Mouse (Mus musculus) heart, postnatal 14 days (tissue): ENCODE data around the gene Prkce. TPM values are rescaled to one million over a fixed set of nuclear protein-coding genes. Genes with fewer than 3 reads are reported as not detected.

Experiments used
- DNase-seq, 2 experiments: peaks; one replicate each; pipeline ENCODE4 v3.0.0; 2021 to 2022
- intact Hi-C: fragments of 180-260 bp; cut with DNase I; formaldehyde crosslinking; loops from one replicate; pipeline ENCODE4 v1.15.1; 2025
- total RNA-seq, 2 experiments: library from RNA; stranded (reverse); gene quantifications; 2 replicates each; pipeline ENCODE4 v1.2.3; 2021

The Prkce gene
- total RNA-seq, 2 experiments from 2014 or later, result 28.7 to 29.1 TPM

- intact Hi-C loops, result no loop called here
- no peak for DNase-seq
Measured at GRCm38 (mm10) chr17:86323310-86323709, 155.7 kb downstream of the Prkce start.

- intact Hi-C loops, result no loop called here
- no peak for DNase-seq
Measured at GRCm38 (mm10) chr17:86323909-86324686, 156.5 kb downstream of the Prkce start.

DNA sequence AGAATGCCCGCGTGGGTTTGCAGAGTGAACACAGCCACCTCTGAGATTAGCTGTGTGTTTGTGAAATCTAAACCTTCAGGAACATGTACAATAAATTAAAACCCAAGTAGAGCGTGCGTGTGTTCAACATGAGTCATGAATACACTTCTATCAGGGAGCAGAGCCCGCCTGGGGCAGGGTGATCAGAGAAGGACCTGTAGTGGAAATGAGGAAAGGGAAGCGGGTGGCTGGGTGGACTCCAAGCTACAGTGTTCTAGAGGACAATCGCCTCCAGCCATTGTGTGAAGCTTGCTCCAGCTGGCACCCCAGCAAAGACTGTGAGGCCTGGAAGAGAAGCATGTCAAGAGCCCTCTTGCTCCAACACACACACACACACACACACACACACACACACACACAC lies 157.2 kb downstream of the Prkce start:
- DNase-seq, result peak; percentile 29 to 51
- intact Hi-C loops, result no loop called here

- intact Hi-C loops, result no loop called here
- DNase-seq, result no peak
Measured at GRCm38 (mm10) chr17:86325317-86325716, 157.7 kb downstream of the Prkce start.

- no peak for DNase-seq
- intact Hi-C loops, result no loop called here
Measured at GRCm38 (mm10) chr17:86327958-86328357, 160.4 kb downstream of the Prkce start.

DNA sequence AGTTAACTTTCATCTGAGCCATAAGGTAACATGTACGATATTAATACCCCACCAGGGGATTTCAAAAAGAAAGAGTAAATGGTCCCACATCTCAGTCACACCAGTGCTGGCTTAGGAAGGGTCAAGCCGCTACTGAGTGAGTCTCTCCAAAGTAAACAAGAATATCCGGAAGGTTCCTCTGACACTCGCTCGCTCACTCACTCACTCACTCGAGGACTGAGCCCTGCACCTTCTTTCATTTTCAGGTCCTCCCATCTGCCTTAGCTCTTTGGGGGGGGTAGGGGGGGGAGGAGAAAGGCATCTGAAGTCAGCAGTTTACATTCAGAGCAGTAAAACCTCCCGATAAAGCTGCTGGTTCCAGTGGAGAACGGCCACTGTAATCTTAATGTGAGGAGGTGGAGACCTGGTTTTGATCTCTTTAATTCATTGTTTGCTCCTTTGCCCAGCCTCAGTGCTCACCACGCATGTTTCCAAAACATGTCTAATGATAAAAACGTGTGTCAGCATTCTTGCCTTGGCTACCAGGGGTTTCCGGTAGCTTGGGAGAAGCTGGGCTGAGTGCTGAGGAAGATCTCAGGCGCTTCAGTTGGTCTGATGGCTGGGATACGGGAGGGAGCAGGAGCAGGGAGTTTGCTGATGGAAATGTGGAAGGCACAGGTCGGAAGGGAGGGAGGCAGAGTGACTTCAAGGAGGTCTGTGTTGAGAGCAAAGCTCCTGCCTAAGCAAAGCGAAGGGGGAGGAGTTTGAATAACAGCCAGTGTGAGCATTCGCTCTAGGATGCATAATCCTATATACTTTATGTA lies 161.9 kb downstream of the Prkce start:
- intact Hi-C loops, result no loop called here
- DNase-seq, result no peak

- no peak for DNase-seq
- intact Hi-C loops, result no loop called here
Measured at GRCm38 (mm10) chr17:86330076-86330955, 162.7 kb downstream of the Prkce start.

DNA sequence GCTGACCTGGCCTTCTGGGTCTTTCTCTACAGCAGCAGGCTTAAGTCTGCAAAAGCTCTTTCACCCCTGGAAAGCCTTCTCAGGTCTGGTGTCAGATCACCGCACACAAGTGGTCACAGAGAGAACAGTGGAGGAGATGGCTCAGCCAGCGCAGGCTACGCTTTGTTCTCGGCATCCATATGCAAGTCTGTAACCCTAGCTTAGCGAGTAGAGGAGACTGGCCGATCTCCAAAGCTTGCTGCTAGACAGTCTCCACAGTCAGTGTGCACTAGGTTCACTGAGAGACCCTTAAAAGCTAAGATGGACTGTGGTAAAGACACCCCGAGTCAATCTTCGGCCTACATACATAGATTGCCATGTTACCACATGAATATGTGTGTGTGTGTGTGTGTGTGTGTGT lies 164.2 kb downstream of the Prkce start:
- DNase-seq, result no peak
- intact Hi-C loops, result no loop called here

DNA sequence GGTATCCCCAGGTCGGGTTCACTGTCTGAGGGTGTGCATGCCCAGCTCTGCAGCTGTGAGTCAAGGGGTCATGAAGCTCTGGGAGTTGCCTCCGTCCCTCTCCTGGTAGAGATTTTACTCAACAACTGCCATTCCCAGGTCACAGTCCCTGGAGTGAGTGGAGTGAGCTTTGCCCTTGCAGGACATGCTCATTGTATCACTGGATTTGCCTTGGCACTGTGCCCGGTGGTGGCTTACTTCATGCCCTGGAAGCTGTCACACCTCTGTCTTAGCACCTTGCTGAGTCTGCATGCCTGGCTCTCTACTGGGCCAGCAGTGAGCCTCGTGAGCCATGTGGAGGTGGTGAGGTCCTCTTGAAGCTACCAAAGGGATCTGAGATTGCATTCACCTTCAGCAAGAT lies 167.4 kb downstream of the Prkce start:
- intact Hi-C loops, result no loop called here
- peak; percentile 71 to 73 for DNase-seq

DNA sequence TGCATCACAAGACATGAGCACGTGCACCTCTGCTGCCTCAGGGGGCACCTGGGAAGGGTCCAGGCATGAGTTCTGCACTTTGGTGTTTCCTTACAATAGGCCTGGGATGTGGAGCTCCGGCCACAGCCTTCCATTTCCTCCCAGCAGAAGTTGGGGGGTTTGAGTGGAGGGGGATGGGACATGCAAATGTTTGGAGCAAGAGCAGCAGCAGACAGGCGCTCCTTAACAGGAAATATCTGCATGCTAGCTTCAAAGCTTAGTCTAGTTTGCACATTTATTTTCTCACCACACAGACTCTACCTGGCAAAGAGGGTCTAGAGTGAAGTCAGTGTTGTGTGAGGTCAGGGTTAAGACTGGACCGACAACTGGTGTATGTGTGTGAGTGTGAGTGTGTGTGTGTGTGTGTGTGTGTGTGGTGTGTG lies 169.1 kb downstream of the Prkce start:
- DNase-seq, result no peak
- intact Hi-C loops, result no loop called here

- no peak for DNase-seq
- intact Hi-C loops, result no loop called here
Measured at GRCm38 (mm10) chr17:86337076-86337475, 169.5 kb downstream of the Prkce start.

DNA sequence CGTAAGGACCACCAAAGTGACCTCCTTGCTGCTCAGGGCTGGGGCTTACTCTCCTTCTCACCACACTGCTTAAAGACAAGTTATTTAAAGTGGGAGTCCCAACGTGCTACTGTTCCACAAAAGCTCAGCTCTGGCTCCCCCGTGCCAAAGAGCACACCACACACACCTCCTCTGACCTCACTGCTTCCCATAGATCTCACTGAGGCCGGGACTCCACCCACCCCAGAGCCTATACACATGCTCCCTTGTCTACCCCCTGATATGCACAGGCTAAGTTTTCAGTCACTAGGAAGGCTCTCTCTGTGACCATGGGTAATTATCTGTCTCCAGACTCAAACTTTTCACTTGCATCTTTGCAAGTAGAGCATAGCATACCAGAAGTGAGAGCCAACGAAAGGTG lies 170.7 kb downstream of the Prkce start:
- intact Hi-C loops, result no loop called here
- DNase-seq, result no peak

DNA sequence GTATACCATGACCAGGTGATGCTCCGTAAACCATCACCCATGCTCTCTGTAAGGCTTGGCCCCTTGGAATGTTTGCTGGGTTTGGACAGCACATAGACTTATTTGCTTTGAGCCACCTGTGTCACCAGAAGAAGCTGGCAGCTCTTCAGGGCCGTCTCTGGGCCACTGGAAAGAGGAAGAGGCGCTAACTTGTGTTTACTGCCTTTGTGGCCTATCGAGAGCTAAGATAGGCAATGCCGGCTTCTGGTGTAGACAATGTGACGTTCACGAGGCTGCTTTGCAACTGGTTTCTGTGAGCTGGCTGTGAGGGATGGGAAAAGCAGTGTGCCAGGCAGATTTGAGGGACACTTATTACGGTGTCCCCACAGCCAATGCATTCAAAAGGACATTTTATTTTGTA lies 176.4 kb downstream of the Prkce start:
- intact Hi-C loops, result no loop called here
- no peak for DNase-seq

DNA sequence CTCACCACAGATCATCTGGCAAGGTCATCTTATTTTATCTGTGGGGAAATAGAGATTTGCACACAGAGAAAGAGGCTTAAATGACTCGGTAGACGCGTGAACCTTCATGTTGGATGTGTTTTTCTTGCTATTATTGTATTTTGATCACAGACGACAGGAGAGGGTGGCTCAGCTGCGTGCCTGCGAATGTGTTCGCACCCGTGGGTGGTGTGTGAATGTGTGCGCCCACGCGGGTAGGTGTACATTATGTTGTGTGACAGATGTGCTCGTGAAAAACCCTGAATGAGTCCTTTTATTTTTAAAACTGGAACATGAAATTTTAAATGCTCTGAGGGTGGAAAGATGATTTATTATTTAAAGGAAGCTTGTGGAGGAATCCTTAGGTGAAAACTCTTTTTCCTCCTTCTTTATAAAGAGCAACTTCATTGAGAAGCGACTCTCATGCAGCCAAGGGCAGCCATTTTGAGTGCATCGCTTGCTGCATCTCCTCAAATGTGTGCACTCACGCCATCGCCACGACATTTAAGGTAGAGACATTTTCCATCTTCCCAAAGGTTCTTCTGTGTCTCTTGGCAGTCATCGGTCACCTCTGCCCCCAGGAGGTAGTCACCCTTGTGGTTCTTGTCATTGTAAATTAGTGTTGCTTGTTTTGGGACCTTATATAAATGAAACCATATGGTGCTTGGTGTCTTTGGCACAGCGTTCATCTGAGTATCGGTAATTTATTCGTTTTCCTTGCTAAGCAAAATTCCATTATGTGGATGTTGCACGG lies 177.8 kb downstream of the Prkce start:
- intact Hi-C loops, result no loop called here
- no peak for DNase-seq

DNA sequence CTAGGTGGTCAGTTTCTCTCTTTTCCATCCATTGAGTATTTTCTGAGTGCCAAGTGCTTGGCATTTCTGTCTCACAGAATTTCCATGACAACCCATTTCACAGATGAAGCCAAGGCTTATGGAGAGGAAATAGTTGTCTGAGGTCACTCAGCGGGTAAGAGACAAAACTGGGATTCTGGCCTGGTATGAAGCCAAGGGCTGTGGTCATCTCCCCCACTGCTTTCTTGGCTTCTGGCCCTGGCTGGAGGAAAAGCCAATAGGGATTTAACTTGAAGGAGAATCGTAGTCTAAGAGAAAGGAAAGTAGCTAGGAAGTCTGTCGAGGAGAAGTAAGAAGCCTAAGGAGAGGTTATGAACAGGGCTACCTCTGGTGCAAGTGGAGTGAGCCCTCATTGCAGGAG lies 182.7 kb downstream of the Prkce start:
- DNase-seq, result peak; percentile 74 to 84
- intact Hi-C loops, result loop anchor here (1.0 kb wide), 1 partner anchor 183 kb away; the partner anchor contains the start of gene Prkce

DNA sequence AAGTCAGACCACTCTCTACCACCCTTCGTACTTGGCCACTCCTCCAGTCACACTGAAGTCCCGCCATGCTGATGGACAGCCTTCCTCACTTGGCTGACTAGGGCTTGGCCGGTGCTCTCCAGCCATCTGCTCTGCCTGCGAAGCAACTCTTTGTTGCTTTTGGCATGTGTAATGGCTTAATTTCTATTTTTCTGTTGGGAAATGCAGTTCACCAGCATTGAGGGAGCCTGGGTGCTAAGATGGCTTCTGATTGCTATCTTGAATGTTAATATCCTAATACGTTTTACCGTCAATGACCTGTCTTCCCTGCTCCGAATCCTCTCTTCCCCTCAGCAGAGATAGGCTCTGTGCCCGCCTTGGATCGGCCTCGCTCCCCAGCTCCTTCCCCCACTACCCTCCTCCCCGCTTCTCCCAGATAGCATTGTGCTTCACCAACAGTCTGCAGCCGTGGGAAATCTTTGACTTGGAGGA lies 183.2 kb downstream of the Prkce start:
- intact Hi-C loops, result loop anchor here (1.0 kb wide), 1 partner anchor 184 kb away; the partner anchor contains the start of gene Prkce
- DNase-seq, result peak; percentile 63 to 75

DNA sequence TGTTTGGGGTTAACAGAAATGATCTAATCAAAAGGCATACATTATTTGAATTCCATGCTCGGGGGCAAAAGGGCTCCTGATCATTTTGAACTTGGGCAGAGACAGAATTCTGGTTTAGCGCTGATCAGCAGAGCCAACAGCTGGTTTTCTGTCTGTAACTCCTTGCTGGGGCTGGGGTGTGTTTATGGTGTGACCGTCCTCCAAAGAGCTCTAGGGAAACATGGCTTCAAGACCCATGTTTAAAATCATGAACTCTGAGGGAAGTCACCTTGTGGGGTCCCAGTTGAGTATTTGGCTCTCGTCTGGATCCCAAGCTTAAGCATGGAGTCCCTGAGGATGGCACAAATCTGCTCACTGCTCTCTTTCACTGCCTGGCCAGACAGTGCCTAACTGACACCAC lies 183.7 kb downstream of the Prkce start:
- intact Hi-C loops, result no loop called here
- DNase-seq, result no peak

DNA sequence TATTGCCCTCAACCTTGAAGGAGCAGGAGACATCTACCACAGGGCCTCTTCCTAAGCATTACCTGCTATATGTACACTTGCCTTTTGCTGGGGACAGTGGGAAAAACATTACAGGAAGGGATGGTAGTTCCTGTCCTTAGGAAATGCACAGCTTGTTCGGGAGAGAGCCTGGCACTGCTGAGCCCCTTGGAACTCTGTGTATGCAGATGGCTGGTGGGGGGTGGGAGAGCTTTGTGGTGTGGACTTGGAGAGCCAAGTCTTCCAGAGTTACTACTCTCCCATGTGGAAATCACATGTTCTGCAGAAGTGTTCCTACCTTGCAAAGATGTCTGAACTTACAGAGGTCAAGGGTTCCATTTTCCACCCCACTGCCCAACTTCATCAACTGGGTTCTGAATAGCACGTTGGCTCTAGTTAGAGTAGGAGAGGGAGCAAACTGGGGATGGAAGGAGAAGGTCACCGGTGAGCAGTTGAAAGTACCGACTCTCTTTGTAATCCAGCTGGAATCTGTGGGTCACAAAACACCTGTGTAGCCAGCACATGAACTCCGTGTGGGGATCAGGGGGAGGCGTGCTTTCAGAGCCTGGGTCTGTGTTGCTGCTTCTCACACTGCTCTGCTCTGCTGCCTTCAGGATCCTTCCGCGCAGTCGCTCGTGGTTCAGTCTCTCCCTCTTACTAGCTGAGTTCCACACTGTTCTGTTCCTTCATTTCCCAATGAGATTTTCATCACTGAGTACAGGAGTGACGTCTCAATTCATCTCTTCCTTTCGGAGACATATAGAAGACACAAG lies 184.9 kb downstream of the Prkce start:
- DNase-seq, result no peak
- intact Hi-C loops, result no loop called here

DNA sequence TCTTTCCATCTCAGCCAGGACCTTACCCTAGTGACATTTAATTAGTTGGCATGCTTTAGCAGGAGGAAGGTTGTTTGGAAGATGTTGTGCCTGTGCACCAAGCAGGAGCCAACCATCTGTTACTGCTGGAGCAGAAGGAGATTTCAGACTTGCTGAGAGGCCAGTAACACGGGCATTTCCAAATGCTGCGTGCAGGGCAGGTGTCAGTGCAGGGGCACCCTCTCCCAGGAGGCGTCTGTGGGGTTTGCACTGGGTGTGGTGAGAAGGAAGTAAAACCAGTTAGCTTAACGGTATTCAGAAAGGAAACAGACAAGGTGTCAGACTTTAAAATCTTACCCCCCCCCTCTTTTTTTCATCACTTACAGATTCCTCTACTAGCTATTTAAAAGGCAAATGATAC lies 186.1 kb downstream of the Prkce start:
- intact Hi-C loops, result no loop called here
- no peak for DNase-seq
